Mouse (Mus musculus) ovary, postnatal 14 days (tissue): ENCODE measurements around the gene Tcf12.
A peak's percentile ranks its signal among the peaks of the same experiment; 100 is the strongest.

Source experiments
- DNase-seq: peaks from one replicate; pipeline ENCODE4 v3.0.0; 2022; ENCODE audit warnings: low spot score

Tcf12 gene

DNA sequence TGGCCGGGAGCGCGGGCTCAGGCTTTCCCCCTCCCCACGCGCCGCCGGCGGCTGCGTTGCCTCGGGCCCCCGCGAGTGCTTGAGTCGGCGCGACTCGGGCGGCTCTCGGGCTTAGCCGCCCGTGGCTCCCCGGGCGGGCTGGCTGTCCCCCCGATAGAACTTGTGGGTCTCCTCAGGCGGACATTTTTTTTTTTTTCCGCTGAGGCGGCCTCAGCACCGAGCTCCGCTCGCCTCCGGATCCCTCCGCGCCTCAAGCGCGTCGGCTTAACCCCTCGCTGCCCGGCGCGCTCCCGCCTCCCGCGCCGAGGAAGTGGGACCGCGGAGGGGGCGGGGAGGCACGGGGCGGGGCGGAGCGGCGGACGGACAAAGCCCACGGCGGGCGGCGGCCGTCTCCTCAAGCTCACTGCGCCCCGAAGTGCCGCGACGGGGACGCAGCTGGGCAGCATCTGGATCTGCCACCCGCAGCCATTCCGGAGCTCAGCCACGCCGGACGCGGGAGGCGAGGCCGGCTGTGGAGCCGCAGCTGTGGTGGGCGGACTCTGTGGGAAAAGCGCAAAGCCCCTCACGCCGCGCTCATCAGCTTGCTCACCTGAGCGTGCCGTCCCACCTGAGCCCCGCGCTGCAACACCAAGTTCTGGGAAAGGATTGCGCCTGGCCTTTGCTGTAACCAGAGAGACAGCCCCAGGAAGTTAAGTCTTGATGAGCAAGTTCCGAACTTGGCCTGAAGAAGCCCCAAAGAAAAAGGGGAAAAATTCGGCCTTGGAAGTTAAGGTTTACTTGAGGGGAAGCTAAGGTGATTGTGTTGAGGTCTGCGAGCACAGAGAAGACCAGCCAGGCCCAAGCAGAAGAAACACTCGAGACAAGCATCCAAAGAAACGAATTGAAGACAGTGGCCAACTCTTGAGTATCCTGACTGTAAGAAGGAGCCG is at the start of gene Tcf12:
Gene Tcf12, minus strand, starts transcription at position 250 of the 929 bp plus-strand sequence.
- DNase-seq = peak; percentile 74

DNA sequence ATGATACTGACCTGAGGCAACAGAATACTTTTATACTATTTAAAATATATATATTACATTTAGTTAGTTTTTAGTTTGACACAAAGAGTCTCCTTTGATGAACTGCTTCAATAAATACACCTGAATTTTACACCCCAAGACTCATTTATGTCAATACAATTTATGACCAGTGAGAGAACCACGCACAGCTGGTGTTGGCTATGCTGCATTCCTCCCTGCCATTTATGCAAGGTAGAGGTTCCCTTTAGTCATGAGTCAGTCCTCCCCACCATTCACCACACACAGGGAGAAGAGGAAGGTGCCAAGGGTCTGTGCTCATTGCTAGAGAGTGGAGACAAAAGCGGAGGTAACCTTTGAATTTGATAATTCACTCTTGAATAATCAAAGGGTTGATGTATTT is 46.7 kb upstream of the Tcf12 start:
- no peak for DNase-seq

DNA sequence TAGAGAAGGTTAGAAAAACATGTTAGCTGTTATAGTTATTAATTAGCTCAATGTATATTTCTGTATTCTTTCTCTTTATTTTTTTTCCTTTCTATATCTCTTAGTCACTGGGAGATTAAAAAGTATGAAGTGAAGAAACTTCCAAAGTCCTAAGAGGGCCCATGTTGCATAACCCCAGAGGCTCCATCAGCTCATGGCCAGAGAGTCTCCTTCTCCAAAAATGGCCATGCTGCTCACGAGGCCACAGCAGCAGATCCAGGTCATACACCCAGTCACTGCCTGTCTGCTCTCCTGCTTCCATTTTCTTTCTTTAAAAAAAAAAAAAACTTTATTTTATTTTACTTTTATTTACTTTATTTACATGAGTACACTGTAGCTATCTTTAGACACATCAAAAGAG is 45.4 kb upstream of the Tcf12 start:
- no peak for DNase-seq

DNA sequence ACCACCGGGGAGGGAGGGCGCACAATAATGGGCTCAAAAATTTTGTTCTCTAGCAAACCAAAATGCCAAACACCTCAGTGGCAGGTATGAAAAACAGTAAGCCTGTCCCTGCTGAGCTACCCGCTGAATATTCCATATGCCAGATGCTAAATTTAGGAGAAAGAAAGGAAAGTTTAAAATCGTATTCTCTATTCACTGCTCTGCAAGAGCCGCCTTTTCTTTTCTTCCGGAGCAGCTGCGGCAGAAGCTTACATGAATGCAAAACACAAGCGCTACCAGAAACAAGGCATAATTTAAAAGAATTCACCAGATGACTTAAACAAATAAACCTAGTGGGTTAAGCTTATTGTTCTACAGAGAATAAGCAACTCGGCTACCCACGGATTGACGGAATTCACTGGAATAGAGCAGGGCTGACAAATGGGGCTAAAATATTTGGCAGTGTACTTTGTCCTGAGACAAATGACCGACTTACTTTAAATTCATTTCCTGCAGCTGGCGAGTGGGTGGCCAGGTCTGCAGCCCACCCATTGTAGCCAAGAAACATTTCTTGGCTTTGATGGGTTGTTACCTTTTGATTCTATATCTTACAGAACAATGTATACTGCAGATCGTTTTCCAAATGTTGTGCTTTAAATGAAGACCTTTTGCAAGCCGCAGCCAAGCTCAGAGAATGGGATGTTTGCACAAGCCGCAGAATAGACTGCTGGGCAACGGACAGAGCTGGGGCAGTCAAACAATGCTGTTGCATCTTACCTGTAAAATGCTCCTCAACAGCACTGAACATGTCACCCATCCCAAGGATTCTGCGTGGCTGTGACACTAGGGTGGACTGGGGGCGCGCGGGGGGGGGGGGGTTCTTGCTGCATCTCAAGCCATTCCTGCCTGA is 43.8 kb upstream of the Tcf12 start:
- no peak for DNase-seq

DNA sequence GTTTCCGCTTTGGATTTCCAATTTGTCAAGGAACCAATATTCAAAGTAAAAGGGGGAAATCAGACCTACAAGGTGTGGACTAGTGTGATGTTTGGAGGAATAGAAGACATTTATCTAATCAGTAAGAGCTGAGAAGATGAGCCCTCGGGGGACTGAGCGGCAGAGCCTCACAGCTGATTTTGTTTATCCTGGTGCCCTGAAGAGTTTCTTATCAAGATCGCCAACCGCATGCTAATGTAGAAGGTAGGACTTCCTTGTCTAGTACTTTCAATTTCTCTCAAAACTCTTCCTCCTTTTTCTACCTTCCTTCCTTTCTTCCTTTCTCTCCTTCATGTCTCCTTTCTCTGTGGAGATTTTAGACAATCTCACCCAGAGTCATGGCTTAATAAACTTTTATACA is 32.5 kb upstream of the Tcf12 start:
- no peak for DNase-seq

DNA sequence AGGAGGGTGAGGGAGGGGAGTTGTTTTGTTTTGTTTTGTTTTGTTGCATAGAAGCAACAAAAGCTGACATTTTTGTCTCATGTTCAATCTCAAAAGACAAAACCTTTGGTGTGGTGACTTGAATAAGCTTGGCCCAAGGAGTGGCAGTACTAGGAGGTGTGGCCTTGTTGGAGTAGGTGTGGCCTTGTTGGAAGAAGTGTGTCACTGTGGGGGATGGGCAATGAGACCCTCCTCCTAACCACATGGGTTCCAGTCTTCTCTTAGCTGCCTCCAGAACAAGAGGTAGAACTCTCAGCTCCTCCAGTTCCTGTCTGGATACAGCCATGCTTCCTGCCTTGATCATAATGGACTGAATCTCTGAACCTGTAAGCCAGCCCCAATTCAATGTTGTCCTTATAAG is 26.2 kb upstream of the Tcf12 start:
- no peak for DNase-seq

DNA sequence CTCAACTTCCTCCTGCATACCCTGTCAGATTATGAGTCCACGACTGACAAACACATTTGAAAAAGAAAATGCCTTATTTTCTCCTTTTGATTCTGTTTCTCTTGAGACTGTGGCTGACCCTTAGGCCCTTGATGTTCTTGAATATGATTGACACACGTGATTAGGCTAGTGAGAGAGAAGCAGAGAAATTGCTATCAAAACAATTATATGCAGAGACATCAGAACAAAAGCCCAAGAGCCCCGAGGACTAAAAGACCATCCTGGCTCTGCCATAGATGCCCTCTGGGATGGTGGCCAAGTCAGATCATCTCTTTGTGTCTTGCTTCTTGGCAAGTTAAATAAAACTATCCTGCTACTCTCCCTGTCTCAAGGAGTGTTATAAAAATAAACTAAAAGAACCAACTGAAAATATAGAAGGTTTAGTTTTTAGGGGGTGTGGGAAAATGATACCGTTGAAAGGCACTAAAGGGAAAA is 22.1 kb upstream of the Tcf12 start:
- no peak for DNase-seq

DNA sequence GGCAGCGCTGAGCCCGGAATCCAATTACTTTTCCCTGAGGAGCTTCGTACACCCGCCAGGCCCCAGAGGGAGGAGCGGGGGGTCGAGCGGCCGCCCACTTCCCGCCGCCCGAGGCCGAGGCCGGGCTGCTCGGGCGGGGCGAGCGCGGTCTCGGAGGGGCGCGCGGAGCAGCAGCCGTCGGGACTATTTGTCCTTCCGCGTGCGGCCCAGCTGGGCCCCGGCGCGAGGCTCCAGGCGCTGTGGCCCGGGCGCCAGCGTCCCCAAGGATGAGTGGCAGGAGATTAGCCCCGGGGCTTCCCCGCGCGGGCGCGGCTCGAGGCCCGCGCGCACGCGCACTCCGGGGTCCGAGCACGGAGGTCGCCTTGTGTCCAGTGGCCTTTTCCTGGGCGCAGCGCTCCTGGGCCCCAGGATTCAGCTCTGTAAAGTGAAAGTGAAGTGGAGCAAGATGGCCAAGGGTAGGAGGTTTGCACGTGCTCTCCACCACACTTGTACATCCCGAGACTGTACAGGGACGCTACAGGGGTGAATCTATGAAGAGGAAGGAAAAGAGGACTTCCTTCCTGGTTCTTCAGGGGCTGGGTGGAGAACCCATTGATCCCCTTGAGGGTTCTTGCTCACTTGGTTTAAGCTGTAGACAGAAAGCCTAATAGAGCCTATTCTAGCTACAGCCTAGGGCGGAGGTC is 21.6 kb upstream of the Tcf12 start:
- DNase-seq = peak; percentile 89

DNA sequence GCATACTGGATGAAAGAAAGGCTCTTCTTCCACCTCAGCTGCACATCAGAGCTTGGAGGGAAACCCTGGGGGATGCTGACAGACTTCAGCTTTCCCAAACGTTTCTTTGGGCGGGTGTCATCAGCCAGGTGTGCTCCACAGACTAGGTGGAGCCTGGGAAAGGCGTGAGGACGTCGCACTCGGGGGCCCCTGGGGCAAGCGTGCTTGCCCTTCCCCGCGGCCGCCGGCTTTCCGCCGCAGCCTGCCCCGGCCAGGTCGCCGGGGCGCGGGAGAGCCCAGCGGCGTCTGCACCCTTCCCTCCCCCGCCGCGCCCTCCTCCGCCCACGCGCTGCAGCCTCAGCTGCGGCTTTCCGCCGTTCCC is 21.0 kb upstream of the Tcf12 start:
- no peak for DNase-seq

DNA sequence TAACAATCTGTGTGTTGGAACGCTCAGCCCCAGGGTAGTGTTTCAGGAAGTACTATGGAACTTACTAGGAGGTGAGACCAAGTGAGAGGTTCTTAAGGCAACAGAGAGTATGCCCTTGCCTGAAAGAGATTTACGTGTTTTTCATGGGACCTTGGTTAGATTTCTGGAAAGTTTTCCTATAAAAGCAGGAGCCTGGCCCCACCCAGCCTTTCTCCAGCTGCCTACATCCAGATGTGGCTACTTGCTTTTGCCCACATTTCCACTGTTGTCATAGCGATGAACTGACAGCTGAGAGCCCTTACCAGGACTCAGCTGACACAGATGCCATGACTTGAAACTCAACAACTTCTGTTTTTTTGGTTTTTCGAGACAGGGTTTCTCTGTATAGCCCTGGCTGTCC is 18.2 kb upstream of the Tcf12 start:
- no peak for DNase-seq

DNA sequence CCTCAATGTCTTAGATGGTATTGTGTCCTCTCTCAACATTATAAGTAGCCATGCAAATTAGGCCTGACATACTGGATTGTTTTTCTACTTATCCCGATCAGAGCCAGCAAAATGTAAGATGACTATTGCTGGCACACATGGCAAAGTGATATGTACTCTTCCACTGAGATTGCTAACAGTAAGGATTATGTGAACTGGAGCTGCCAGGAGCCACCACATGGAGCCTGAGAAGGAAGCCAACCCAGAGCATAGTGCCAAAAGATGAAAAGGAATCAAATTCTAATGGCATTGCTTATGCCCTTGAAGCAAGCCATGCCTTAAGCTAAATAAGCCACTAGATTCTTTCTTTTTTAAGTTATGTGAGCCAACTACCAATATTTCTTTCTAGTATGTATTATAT is 13.8 kb upstream of the Tcf12 start:
- DNase-seq = no peak

DNA sequence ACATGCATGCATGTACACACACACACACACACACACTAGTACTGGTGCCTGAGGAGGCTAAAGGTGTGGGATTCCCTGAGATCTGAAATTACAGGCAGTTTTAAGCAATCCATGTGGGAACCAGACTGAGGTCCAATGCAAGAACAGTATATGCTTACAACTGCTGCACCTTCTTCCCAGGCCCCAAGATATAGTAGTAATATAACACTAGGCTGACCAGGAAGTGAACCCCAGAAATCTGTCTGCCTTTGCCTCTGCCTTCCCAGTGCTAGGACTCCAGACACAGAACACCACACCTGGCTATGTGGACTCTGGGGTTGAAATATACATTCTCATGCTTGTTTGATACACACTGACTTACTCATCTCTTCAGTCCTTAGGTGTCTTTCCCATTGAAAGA is 6.8 kb upstream of the Tcf12 start:
- no peak for DNase-seq

DNA sequence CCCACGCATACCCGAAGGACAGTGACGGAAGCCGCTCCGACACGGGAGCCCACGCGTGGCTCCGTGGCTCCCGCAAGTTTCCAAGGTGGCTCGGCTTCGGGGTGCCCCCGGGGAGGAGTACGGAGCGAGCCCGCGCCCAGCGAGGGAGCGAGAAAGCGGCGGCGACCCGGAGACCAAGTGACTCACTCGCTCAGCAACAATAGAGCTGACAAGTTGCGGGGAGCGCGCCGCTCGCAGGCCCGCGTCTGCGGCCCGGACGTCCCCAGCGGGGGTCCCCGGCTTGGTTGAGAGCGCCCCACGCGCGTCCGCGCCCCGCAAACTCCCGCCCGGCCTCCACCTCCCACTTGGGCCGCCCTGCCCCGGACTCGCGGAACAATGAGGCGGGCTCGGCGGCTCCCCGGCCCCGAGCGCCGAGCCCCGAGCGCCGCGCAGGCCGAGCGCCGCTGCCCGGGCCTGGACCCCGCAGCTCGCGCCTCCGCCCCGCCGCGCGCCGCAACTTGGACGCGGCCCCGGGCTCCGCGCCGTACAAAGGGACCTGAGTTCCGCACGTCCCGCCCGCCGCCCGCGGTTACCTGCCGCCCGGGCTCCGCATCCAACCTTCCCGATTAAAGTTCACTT is 558 bp downstream of the Tcf12 start:
- peak; percentile 45 for DNase-seq

DNA sequence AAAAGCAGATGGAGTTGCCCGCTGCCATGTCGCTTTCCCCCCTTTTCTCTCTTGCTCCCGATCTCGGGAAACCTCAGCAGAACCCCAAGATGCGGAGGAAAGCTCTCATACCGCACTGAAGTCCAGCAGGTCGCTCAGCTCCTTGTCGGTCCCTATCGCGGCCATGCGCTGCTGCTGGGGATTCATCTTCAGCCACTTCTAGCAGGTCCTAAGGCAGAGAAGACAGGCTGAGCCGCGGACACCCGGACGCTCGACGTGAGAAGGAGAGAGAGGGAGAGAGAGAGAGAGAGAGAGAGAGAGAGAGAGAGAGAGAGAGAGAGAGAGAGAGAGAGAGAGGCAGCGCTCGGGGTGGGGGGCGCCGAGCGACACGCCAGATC is 1.1 kb downstream of the Tcf12 start:
- peak; percentile 29 for DNase-seq

DNA sequence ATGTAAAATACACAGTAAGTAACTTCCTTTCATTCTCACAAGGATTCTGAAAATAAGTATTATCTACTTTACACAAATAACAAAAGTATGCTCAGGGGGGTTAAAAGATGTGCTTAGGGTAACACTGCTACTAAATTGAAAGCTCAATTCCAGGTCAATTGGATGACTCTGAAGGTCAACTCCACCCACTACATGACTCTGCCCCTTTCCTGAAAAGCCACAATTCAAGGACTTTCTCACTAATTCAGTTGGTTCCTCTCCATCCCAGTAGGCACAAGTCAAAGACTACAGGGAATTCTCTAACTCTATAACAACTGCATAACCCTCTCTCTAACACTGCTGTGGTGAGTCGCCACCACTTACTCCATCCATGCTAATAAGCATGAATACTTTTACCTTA is 8.2 kb downstream of the Tcf12 start:
- DNase-seq = no peak

DNA sequence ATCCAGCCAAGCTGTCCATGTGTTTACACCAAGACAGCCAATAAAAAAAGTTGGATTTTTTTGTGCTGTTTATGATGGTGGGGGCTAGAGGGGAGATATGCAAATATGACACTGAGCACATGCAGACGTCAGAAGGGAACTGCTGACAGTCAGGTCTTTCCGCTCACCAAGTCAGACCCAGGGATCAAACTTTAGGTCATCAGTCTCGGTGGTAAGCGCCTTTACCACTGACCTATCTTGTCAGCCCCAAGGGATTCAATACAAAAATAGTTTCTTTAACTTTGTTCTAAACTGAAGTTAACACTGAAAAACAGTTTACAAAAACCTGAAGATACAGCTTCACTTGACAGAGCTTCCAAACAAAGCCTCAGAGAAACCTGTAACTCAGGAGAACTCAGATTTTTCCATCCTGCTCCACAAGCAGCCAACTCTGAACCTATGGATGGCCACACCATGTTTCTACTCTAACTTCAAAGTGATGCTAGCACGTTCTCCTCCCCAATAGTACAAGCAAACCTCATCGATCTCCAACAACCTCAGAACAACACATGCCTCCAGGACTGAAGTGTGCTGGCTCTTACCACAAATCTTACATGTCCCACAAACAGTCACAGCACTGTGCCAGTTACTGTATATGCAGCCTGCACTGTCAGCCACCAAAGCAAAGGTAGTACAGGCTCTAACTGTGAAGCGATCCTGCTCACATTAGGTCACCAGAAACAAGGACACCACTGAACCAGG is 11.6 kb downstream of the Tcf12 start:
- DNase-seq = no peak

DNA sequence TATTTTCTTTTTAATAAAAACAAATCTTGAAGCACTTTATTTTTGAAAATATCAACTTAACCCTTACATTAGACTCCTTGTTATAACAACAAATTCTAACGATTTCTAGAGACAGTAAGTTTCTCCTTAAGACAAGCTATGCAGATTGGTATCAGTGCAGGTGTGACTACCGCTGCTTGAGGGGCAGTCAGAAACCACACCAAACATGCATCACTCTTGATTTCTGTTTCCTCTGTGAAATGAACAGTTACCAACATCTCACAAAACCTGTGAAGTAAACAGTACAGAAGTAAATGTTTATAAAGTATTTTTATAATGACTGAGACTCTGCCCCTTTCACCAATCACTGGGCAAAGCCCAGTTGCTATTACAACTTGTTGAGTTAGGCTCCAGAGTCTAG is 13.6 kb downstream of the Tcf12 start:
- DNase-seq = no peak

DNA sequence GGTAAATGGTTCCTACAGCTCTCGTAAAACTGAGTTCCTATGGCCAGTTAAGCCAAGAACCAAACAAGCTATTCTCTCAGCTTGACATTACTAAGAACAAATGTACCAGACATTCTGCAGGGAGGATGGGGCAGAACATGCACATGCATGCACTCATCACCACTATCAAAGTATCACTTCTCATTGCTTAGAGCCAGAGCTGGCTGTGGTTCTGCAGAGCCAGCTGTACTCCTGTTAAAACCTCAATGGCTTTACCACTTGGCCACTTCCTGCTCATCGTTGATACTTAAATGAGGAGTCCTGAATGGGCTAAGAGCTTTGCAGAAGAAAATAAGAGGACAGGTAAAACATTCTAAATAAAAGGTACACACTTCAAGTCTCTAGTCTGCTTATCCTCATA is 14.6 kb downstream of the Tcf12 start:
- DNase-seq = no peak

DNA sequence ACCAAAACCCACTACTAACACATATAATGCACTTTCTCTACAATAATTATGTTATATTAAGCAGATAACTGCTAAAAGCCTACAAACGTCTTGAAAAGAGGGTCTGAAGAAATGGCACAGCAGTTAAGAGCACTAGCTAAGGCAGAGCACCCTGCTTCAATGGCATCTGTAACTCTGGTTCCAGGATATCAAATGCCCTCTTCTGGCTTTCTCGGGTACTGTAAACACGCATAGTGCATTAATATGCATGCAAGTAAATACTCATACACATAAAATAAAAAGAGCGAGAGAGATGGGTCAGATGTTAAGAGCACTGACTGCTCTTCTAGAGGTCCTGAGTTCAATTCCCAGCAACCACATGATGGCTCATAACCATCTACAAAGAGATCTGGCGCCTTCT is 17.0 kb downstream of the Tcf12 start:
- no peak for DNase-seq

DNA sequence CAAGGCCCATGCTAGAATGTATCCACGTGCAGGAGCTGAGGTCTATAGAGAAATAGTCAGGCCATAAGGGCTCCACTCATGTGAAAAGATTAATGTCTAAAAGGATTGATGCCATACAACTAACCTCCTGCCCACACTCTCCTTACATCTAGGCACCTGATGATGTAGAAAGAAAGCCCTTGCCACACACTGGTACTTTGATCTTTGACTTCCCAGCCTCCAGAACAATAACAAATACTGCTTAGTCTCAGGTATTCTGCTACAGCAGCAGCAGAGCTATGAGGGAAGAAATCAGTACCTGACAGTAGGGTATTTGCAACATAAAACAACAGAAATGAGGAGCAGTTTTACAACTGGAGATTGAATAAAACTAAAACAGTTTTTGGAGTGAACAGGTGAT is 19.5 kb downstream of the Tcf12 start:
- no peak for DNase-seq

DNA sequence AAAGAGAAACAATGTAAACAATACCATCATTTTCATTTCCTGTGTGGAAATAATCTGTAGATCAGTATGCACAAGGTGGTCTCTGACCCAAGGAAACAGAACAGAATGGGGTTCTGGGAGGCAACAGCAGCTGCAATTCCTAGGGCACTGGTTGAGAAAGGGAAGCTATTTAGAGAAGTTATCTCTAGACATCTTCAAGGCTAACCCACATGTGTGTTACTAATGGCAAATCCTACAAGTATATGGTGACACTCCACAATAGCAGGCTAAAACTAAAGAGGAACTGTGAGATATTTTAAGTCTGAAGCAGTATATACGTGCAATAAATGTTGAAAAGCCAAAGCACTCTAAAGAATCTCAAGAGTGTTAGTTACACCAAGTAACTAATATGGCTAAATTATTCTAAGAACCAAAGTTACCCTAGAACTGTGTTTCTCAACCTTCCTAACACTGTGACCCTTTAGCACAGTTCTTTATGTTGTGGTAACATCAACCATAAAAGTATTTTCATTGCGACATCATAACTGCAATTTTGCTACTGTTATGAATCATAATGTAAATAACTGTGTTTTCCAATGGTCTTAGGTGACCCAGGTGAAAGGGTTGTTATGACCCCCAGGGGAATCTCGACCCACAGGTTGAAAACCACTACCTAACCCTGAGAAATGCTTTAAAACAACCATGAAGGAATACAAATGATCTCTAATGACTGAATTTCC is 22.6 kb downstream of the Tcf12 start:
- DNase-seq = no peak
